Mouse (Mus musculus) telencephalon, adult 2 months (tissue): Measurements from ENCODE around the gene Snx32.

Experiments used
- DNase-seq: peaks from one replicate; pipeline ENCODE4 v3.0.0-alpha.2; 2011; ENCODE audit warnings: low read depth, low spot score

The Snx32 gene

DNA sequence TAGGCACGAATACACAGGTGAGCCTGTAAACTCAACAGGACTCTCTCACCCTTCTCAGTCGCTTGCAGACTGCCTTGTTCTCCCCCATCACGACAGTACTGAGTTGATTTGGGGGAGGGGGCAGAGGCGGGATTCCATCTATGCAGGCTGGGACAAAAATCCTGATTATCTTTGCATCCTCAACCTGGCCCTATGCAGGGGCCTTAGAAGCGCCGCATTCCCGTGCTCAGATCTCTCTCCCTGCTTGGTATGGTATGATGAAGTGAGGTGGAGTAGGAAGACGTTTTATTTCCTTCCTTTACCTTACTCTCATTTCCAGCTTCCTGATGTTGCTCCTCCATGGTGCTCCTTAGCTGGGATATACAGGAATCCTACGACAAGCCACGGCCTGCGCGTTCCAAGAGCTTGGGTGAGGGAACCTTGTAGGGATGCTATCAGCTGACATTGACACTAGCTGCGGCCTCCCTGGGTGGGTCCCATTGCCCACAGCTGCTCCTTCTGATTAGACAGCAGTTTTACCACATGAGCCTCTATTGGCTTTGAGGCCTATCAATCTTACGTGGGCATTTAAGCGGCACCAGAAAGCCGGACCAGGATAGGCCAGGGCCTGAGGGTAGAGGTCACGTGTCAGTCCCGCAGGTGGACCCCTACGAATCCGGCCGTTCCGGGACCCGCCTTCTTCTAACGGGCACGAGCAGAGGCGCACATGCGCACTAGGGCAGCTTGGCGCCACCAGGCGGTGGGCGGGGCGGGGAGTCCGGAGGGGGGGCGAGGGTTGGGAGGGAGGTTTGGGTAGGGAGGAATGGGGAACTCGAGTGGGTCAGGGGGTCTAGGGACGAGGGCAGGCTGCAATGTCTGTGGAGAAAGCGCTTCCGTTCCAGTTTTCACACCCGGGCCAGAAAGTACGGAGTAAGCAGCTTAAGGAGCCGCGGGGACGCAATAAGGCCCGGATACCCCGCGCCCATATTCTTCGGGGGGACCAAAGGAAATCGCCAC is at the start of gene Snx32:
Gene Snx32, minus strand, starts transcription at position 508 of the 996 bp plus-strand sequence.
- peak; percentile 100 for DNase-seq

DNA sequence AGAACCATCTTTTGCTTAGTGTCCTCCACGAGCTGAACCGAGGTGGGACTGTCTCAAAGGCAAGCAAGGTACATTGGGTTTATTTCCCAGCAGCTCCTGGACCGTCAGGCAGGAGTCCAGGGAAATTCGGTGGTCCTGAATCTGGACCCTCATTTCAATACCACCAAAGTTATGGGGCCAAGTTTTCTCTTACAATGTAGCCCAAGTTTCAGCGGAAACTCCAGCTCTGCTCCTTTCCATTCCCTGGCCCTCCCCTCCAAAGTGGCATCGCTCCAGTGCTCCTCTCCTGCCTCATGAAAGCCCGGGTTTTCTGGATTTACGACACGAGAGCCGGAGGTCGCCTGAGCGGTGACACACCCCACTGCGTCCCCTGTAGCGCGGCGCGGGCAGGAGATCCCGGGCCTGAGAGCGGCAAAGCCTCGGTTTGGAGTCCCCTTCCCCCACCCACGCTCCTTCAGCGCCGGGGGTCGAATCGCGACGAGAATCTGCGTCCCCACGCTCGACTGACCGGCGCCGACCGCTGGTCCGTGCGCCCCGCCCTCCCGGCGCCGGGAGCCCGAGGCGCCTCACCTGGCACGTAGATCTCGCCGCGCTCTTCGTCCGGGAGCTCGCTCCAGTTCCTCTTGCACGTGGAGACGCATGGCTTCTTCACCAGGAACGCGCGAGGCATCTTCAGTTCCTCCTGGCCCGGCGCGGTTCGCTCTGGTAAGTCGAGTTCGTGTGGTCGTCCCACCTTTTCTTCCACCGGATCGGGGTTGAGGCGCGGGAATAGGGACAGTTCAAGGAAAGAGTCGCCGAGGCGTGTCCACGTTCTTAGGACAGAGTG is 49.5 kb upstream of the Snx32 start:
- DNase-seq: no peak

DNA sequence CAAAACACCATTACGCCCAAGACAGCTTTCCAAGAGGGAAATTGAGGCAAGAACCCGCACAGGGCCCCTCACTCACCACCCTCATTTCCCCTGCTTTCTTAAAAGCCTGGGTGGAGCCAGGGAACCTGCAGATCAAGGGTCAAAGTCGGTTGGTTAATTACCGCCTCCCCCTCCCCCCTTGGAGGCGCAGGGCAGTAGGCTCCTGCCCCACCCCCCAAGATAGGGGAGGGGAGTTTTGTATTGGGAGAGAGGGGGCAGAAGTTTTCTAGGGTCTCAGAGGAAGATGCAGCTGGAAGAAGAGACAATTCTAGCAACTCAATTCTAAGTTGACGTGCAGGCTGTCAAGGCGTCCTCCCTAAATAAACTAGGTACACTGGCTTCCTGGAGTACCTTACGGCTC is 48.9 kb upstream of the Snx32 start:
- no peak for DNase-seq

DNA sequence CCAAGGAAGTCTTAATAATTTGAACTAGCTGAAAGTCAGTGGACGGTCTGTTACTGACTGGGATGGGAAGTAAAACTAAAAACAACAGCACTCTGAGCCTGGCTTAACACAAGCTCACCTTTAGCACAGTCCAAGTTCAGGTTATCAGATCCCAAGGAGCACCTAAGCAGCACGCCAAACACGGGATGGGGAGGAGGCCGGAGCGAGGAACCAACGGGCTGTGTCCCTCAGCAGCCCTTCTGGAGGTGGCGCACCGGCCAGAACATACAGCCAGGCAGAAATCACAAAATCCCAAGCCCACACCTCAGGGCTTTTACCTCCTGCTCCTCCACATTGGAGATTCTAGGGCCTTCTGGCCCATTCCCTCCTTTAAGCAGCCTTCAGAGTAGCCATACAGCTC is 48.4 kb upstream of the Snx32 start:
- no peak for DNase-seq

DNA sequence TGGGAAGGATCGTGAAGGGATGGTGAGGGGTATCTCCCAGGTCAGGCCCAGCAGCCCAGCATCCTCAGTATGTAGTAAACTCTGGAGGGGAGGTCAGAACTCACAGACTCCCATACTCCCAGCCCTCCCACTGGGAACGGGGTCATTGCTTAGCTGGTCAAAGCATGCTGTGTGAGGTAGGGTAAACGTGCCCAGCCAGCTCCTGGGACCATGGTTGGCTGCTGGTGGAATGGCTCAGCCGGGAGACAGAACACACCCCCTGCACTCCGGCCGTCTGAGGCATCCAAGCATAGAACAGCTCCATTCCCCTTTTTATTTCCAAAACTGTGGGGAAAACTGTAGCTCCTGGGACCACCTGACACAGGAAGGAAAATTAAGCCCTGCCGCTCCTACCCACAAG is 47.8 kb upstream of the Snx32 start:
- no peak for DNase-seq

DNA sequence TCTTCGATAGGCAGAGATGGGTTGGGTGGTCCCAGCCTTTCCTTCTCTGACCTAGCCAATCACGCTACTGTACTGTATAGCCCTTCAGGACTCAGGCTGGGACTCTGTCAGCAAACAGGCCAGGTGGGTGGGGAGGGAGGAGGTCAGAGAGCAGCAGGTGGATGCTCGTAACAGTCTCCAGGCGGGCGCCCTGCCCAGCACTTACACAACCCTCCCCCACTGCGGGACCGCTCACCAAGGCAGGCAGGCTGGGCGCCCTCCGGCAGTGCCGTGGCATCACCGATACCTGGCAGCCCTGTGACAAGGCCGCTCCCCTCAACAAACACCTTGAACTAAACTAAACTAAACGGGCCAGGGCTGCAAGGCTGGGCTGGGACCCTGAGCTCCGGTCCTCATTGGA is 43.9 kb upstream of the Snx32 start:
- DNase-seq: no peak

DNA sequence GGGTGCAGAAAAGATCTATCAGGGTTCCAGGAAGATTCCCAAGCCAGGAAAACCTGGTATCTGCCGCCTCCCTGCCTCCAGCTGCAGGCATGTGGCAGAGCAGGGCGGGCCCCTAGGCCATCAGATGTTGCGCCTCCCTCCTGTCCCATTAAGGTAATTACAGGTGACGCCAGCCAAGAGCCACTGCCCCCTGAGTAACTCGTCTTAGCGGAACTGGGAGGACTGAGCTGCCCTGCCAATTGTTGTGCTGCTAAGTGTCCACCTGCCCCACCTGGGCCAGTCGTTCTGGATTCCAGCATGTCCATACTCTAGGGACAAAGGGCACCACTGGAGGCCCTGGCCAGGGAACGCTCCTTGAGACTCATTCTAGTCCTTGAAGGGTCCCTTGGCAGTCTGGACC is 43.5 kb upstream of the Snx32 start:
- DNase-seq: no peak

DNA sequence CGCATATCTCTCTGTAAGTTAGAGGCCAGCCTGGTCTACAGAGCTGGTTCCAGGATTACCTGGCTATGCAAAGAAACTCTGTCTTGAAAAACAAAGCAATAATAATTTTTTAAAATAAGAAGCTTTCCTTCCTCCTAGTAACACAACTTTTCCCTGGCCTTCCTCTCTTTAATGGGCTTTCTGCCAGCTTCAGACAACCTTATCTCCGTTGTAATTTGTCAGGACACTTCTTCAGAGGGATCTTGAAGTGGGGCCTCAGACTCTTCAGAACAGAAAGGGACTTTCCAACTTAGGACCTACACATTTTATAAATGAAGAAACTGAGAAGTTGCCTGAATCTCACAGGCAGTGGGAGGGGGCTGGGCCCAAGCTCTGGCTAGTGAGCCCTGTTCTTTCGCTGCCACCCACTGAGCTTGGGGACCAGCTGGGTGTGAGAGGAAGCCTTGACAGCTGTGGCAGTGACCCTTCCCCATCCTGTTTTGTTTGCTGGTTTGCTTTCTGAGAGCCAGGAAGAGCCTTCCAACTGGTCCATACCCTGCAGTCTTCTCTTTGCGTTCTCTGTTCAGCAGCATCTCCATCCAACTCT is 37.2 kb upstream of the Snx32 start:
- DNase-seq: no peak

DNA sequence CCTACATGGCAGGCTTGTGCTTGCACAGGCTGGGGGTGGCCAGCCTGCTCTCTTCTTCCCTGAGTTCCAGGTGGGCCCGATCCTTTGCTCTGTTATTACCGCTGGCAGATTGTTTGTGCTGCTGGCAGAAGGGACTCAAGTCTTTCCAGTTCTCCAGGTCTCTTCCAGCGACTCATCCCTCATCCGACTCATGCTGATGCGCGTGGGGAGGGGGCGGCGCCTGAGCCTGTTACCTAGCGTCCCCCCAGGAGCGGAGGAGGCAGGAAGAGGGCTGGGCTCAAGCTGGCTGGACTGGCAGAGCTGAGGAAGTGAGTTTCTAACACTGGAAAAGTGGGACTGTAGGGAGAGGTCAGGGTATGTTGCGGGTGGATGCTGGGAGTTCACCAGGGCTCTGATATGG is 33.7 kb upstream of the Snx32 start:
- DNase-seq: no peak

DNA sequence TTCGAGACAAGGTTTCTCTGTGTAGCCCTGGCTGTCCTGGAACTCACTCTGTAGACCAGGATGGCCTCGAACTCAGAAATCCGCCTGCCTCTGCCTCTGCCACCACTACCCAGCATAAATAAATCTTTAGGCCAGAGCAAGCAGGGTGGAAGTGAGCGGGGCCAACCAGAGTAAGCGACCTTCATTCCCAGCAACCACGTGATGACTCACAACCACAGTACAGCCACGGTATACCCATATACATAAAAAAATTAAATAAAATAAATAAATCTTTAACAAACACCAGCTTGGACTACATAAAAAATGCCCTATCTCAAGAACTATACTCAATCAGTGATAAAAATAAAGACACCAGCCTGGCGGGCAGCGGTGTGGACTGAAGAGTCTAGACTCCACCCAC is 33.0 kb upstream of the Snx32 start:
- no peak for DNase-seq

DNA sequence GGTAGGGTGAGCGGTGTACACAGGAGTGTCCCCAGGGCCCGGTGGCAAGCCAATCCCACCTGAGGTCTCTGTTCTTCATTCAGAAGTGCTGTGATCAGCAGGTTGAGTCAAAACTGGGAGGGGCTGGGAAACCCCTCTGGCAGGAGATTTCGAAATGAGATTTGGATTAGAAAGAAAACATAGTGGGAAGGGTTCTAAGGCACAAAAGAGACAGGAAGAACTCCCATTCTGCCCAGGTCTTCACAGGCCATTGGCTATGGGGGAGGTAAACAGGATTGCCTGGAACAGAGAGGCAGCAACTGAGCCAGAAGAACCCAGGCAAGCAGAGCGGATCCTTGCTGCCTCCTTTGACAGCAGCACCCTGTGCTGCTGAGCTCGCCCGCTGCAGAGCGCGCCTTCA is 28.4 kb upstream of the Snx32 start:
- no peak for DNase-seq

DNA sequence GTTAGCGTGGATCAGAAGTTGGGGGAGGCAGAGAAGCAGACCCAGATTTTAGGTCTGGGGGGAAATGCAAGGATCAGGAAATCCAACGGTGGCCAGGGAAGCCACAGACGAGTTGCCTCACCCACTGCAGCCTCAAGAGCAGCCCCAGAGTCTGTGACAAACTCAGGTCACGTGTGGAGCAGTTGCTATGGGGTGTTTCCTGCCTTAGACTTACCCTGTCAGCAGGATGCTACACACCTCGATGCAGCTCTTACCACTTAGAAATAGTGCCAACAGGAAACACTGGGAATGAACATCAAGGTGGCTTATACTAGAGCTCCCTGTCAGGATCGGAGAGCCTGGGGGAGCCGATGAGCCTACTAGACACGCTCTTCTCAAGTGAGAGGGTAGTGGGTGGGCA is 22.2 kb upstream of the Snx32 start:
- no peak for DNase-seq

DNA sequence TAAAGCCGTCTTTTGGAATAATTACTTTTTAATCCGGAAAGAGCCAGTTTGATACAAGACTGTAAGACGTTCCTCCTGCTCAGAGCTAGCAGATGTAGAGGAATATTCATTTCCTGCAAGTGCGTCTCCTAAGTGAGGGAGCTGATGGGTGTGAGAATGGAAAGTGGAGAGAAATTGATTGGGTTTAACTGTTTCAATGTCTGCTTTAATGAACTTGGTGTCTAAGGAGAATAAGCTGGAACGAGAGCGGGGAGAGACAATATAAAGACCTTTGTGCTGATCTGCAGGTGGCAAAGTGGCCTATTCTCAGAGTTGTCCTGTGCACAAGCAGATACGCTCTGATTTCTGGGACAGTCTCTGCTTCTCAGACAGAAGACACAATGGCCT is 19.8 kb upstream of the Snx32 start:
- DNase-seq: no peak

DNA sequence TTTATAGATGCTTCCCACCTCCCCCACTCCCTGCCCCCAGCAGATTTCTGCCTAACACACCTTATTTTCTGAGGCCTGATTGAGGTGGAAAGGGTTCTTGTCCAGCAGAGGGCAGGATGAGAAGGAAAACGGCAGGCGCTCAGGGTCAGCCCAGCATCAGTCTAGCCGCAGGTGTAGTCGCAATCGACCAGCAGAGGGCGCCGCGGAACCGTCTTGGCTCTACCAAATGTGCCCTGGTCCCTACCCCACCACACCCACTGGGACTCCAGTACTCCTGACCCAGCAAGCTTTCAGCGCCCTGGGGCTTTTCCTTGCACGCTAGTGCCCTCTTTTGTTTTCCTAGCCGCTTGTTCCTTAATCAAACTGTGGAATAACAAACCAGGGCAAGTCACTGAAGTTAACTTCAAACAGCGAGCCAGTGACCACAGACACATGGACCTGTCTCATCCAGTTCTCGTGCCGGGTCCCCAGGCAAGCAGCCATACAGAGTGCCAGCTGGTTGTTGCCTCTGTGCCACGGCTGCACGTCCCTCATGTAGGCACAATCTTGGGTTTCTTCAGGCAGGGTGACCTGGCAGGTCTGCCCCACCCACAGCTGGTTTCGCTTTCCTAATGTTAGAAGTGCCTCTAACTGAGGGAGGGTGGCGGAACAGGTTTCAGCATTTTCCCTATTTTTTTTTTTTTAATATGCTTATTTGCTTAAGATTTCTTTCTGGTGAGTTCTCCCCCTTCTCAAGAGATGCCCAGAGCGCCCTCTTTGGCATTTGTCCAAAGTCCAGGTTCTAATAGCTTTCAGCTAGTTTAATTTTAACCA is 19.2 kb upstream of the Snx32 start:
- DNase-seq: peak; percentile 45

DNA sequence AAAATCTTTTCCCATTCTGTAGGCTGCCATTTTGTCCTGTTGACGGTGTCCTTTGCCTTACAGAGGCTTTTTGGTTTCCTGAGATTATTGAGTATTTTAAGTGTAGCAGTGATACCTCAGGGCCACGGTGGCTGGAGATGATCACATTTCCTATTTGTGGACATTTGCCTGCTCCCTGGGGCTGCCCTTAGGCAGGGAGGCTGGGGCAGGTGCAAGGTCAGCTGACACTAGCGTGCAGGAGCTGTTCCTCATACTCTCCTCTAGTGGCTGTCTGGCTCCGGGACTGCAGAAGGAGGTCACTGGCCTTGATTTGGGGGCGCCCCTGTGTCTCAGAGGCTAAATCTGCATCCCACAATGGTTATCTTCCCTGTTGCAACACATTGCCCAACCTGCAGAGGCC is 14.9 kb upstream of the Snx32 start:
- no peak for DNase-seq

DNA sequence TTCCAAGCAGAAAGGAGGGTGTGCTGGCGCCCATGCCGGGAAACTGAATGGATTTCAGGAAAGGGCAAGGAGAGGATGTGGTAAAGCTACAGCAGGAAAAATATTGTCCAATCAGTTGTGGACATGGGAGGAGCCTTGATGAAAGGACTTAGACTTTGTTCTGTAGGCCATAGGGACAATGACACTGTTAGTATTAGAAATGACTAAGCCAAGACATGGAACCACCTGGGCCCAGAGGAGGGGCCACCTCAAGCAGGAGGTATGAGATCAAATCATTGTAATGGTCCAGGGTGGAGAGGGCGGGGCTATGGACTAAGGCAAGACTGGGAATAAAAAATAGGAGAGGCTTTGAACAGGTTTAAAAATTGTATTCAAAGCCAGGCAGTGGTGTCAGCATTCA is 8.4 kb upstream of the Snx32 start:
- no peak for DNase-seq

DNA sequence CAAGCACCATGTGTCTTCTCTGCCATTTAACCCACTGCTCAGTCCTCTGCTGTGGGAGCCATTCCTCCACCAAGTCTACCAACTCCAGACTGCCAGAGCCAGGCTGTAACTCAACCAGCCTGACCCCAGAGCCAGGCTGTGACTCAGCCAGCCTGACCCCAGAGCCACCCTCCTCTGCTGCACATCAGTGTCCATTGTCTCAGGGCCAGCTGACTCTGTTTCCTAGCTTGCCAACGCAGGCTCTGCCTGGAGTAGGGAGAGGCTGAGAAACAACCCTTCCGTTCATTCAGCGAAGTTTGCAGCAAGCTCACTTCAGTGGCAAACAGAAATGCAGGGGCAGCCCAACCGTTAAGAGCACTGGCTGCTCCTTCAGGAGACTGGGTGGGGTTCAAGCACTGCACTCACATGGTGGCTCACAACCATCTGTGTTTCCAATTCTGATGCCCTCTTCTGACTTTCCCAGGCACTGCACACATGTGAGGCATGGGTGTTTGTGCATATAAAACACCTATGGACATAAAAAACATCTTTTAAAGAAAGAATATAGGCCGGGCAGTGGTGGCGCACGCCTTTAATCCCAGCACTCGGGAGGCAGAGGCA is 6.7 kb upstream of the Snx32 start:
- DNase-seq: peak; percentile 41

DNA sequence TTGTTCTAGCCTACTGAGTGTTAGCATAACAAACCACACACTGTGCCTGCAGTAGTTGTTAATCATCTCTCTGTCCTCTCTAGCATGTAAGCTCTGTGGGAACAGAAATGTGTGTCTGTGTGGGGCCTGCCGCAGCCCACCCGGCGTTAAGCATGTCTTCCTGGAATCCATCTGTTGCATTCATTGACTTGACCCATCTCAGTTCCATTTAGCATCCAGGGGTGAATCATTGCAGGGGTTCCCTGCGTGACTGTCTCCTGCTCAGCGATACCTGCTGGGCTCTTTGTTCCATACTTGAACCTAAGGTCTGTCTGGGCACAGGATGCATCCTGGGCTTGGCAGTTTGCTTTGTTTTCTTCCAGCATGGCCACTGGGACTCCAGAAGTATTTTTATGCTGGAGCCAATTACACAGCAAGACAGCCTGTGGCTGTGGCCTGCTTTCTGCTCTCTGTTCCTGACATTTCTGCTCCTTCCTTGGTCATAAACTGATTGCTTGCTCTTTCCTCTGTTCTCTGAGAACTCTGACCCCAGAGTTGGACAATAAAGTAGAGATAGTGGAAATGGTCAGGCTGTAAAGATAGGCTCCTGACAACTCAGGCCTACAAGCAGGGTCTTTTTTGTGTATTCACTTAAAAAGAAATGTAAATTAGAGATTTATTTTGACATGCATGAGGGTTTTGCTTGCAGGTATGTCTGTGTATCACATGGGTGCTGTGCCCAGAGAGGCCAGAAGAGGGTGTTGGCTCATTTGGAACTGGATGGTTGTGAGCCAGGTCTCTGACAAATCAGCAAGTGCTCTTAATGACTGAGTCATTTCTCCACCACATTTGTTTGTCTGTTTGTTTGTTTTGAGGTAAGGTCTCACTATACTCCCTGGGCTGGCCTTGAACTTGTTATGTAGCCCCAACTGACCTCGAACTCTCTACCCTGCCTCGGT is 5.8 kb upstream of the Snx32 start:
- no peak for DNase-seq

DNA sequence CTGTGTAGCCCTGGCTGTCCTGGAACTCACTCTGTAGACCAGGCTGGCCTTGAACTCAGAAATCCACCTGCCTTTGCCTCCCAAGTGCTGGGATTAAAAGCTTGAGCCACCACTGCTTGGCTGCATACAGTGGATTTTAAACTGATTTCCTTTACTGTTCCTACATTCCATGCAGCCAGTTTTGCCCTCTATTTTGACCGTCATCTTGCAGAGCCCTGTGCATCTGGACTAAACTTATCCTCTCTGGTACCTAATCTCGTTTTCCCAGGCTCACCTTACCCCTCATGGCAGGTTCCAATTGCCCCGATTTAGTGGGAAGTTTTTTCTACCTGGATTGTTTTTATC is 2.6 kb upstream of the Snx32 start:
- DNase-seq: no peak
